Mouse (Mus musculus): Measurements from ENCODE around the gene Hmgb1.

DNA sequence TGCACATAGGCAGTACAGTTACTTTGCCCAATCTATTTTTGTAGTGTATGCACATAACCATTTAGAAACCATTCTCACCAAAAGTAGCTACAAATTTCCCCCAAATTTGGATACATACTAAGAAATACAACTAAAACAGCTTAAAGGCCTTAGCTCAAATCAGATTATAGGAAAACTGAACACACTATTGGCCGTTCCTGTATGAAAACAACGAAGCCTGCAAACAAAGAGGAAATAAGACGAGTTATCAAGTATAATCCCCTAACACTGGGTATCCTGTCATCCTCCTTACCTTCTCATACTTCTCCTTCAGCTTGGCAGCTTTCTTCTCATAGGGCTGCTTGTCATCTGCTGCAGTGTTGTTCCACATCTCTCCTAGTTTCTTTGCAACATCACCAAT is 134.9 kb downstream of the Hmgb1 start:
- TF ChIP-seq CTCF (conservative IDR thresholded peaks at IDR 0.05; ENCODE audit: insufficient read depth, insufficient read length, low read depth, low read length), result no peak
- no peak for TF ChIP-seq POLR2A (IDR thresholded peaks at IDR 0.05; ENCODE audit: low read depth, low read length)

All from kidney, adult 2 months (tissue).